In the genomic region with DNA sequence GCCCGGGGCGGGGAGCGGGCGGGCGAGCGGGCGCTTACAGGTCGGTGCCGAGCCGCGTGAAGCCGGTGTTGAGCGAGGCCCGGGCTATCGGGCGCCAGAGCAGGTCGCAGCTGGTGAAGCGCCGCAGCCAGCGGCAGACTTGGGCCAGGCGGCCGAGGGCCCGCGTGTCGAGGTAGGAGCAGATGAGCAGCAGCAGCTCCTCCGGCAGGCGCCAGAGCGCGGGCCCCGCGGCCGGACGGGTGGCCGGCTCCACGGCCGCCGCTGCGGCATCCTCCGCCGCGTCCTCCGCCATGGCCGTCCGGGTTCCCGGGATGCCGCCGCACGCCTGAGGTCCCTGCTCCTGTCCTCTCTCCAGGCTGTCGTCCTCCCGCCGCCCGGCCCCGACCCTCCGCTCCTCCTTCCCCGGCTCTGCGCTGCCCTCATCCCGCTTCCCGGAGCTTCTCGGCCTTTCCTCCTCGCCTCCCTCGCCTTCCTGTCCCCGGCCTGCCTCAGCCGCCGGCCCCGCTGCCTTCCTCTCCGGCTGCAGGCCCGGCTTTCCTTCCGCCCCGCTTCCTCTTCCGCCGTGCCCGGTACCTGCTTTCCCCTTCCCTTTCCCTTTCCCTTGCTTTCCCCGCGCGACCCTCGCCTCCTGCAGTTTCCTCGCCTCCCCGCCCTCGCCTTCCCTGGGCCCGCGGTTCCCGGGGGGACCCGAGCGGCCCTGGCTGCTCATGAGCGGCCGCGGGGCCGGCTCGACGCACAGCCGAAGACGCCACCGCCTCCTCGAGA, we compare ENCODE assay signal across 8 mouse cellular contexts. TPM values are rescaled to one million over a fixed set of nuclear protein-coding genes. Genes with fewer than 3 reads are reported as not detected.
DNase-seq lines count a peak whose midpoint lies in the region; ATAC-seq and TF ChIP-seq lines count a peak whose summit lies in the region.

A gene (minus strand): TSS at position 575 of the 765 bp plus-strand sequence.

- H3K4me3 ChIP-seq in lung, adult 2 months (replicated peaks; ENCODE audit: extremely low read depth, low read depth, low read length), result peak within 1 kb of the TSS; percentile 93

- peak; percentile 63 for DNase-seq in MN1 (ENCODE audit: low spot score)
- DNase-seq in cerebellum, adult 8-10 months, result peak; percentile 72
- peak; percentile 27 to 72 for DNase-seq in frontal cortex, adult 2 months (ENCODE audit: extremely low spot score in 1 of 2, low spot score in 1 of 2)
- peak; percentile 39 to 40 for DNase-seq in layer of hippocampus, adult 8-10 months (ENCODE audit: low spot score in 2 of 2)
- peak; percentile 85 for DNase-seq in lung, adult 2 months
- DNase-seq in thymus, adult 18-20 months, result peak; percentile 57 to 61

- no peak for TF ChIP-seq CTCF in lung, adult 2 months (IDR thresholded peaks at IDR 0.05; ENCODE audit: insufficient read depth, low read length)

- TF ChIP-seq POLR2A in lung, adult 2 months (IDR thresholded peaks at IDR 0.05; ENCODE audit: borderline replicate concordance, extremely low read depth, low read depth, low read length), result peak; percentile 41; the same call in 1 of the 2 replicates

- under 1% methylated on average over 75 of the region's 94 CpGs for WGBS in lung, adult 2 months

- H3K4me1 ChIP-seq in lung, adult 2 months (ENCODE audit: control insufficient read depth, insufficient read depth, low read length), result peaks cover 15% of the 10 kb centered on the region

- peak; percentile 63 to 69 for ATAC-seq in hematopoietic stem cell, adult 5-6 weeks (replicated peaks in 1 of 2; ENCODE audit: insufficient read depth in 1 of 2, low FRiP score in 2 of 2, low TSS enrichment in 1 of 2, low read depth in 1 of 2, poor library complexity in 2 of 2, severe bottlenecking in 2 of 2)
- ATAC-seq in neutrophil, adult 5-6 weeks (ENCODE audit: extremely low read depth, insufficient number of reproducible peaks, low FRiP score, poor library complexity, severe bottlenecking), result peak; percentile 35

RNA-seq across cellular contexts. Expression of the gene that starts here (rescaled TPM):
- 53.4 and 66.2 TPM in 2 replicates for polyA plus RNA-seq in frontal cortex, adult 2 months (2012; rRNA removed)
- 17.1 and 32.5 TPM in 2 replicates for total RNA-seq in hematopoietic stem cell, adult 5-6 weeks (2017)
- 10 to 100 TPM; 37.7 to 42.2 (median 40.0) TPM for total RNA-seq in layer of hippocampus, adult 8-10 months (2022)
- polyA plus RNA-seq in lung, adult 2 months (2012; rRNA removed), result 95.0 and 99.6 TPM in 2 replicates
- total RNA-seq in neutrophil, adult 5-6 weeks (2017), result 20.6 and 20.8 TPM in 2 replicates

Comparison
In these comparisons a context has a peak if more than half of its experiments do, and no peak if none do; other contexts are left out.
1. Peak in every context shown above with its lines: DNase-seq, ATAC-seq and H3K4me3 ChIP-seq.